Mouse (Mus musculus): ENCODE results near the gene Cluap1. TPM values are rescaled to one million over a fixed set of nuclear protein-coding genes. Genes with fewer than 3 reads are reported as not detected.
"Not testable (repeated sequence)": the region's sequence is repeated elsewhere in the genome, so short reads cannot be mapped to it uniquely, and the experiment has no call there.

The Cluap1 gene
- polyA plus RNA-seq, 1 experiment from 2014 or later = 25.3 TPM

GRCm38 (mm10) chr16:3965534-3965933 lies 56.9 kb downstream of the Cluap1 start:
- Histone ChIP-seq H3K9me3 (ENCODE audit: control insufficient read depth, low read length) (no peaks in the 10 kb centered on the region), H3K36me3 (ENCODE audit: control insufficient read depth, insufficient read depth, low read length) (no peaks in the 10 kb centered on the region), H3K27ac (ENCODE audit: low read depth, low read length) (no peak overlapping the region), H3K4me3 (ENCODE audit: low read depth, low read length) (no peak overlapping the region), H3K4me1 (ENCODE audit: control insufficient read depth, insufficient read depth, low read length) (no peaks in the 10 kb centered on the region), H3K9ac (ENCODE audit: low read length) (no peak overlapping the region), H3K4me2 (no peak overlapping the region), H3K27me3 (ENCODE audit: control insufficient read depth, insufficient read depth, low read length) (no peaks in the 10 kb centered on the region)
- DNase-seq (ENCODE audit: low spot score, missing footprints) = no peak
- no peak for ATAC-seq (ENCODE audit: low FRiP score)
- 85% methylated on average over 3 of the region's 3 CpGs for WGBS

GRCm38 (mm10) chr16:3974456-3974855 lies 65.9 kb downstream of the Cluap1 start:
- H3K4me1 ChIP-seq (ENCODE audit: control insufficient read depth, insufficient read depth, low read length); DNase-seq (ENCODE audit: low spot score, missing footprints); H3K36me3 ChIP-seq (ENCODE audit: control insufficient read depth, insufficient read depth, low read length): not testable (repeated sequence)

GRCm38 (mm10) chr16:3975658-3976057 lies 67.1 kb downstream of the Cluap1 start:
- Histone ChIP-seq H3K36me3 (ENCODE audit: control insufficient read depth, insufficient read depth, low read length) (peaks cover 12% of the 10 kb centered on the region; the same call in 1 of the 2 replicates), H3K9ac (ENCODE audit: low read length) (no peak overlapping the region), H3K27ac (ENCODE audit: low read depth, low read length) (no peak overlapping the region), H3K27me3 (ENCODE audit: control insufficient read depth, insufficient read depth, low read length) (no peaks in the 10 kb centered on the region), H3K4me2 (no peak overlapping the region), H3K4me3 (ENCODE audit: low read depth, low read length) (no peak overlapping the region), H3K4me1 (ENCODE audit: control insufficient read depth, insufficient read depth, low read length) (no peaks in the 10 kb centered on the region), H3K9me3 (ENCODE audit: control insufficient read depth, low read length) (no peaks in the 10 kb centered on the region)
- ATAC-seq (ENCODE audit: low FRiP score) = no peak
- 92% methylated on average over 7 of the region's 7 CpGs for WGBS
- DNase-seq (ENCODE audit: low spot score, missing footprints) = no peak

More at GRCm38 (mm10) chr16:3974456-3974855, 65.9 kb downstream of the Cluap1 start:
- H3K9me3 ChIP-seq (ENCODE audit: control insufficient read depth, low read length); ATAC-seq (ENCODE audit: low FRiP score); H3K27me3 ChIP-seq (ENCODE audit: control insufficient read depth, insufficient read depth, low read length); H3K9ac ChIP-seq (ENCODE audit: low read length); H3K4me2 ChIP-seq; H3K4me3 ChIP-seq (ENCODE audit: low read depth, low read length); H3K27ac ChIP-seq (ENCODE audit: low read depth, low read length): not testable (repeated sequence)
- WGBS = 92% methylated on average over 19 of the region's 19 CpGs

GRCm38 (mm10) chr16:3976251-3976671 lies 67.7 kb downstream of the Cluap1 start, which contains the start of gene Nlrc3:
Gene Nlrc3 (minus strand): TSS chr16:3976632.
- no peak within 1 kb of the TSS for H3K4me3 ChIP-seq (ENCODE audit: low read depth, low read length)
- H3K9me3 ChIP-seq (ENCODE audit: control insufficient read depth, low read length) = no peaks in the 10 kb centered on the region
- no peak within 1 kb of the TSS for H3K27ac ChIP-seq (ENCODE audit: low read depth, low read length)
- no peak for ATAC-seq (ENCODE audit: low FRiP score)
- H3K36me3 ChIP-seq (ENCODE audit: control insufficient read depth, insufficient read depth, low read length) = peaks cover 12% of the 10 kb centered on the region; the same call in 1 of the 2 replicates
- no peaks in the 10 kb centered on the region for H3K27me3 ChIP-seq (ENCODE audit: control insufficient read depth, insufficient read depth, low read length)
- no peaks in the 10 kb centered on the region for H3K4me1 ChIP-seq (ENCODE audit: control insufficient read depth, insufficient read depth, low read length)
- no peak within 1 kb of the TSS for H3K9ac ChIP-seq (ENCODE audit: low read length)
- H3K4me2 ChIP-seq = no peak within 1 kb of the TSS
- DNase-seq (ENCODE audit: low spot score, missing footprints) = no peak
- WGBS = 85% methylated on average over 4 of the region's 4 CpGs

GRCm38 (mm10) chr16:3976712-3977111 lies 68.1 kb downstream of the Cluap1 start:
- WGBS = 51% methylated on average over 3 of the region's 3 CpGs

GRCm38 (mm10) chr16:3982173-3982572 lies 73.6 kb downstream of the Cluap1 start:
- no peak overlapping the region for H3K27ac ChIP-seq (ENCODE audit: low read depth, low read length)

More at GRCm38 (mm10) chr16:3976712-3977111, 68.1 kb downstream of the Cluap1 start:
- H3K27ac ChIP-seq (ENCODE audit: low read depth, low read length) = no peak overlapping the region
- no peaks in the 10 kb centered on the region for H3K9me3 ChIP-seq (ENCODE audit: control insufficient read depth, low read length)
- peaks cover 12% of the 10 kb centered on the region; the same call in 1 of the 2 replicates for H3K36me3 ChIP-seq (ENCODE audit: control insufficient read depth, insufficient read depth, low read length)
- DNase-seq (ENCODE audit: low spot score, missing footprints) (no peak), ATAC-seq (ENCODE audit: low FRiP score) (no peak)
- no peaks in the 10 kb centered on the region for H3K27me3 ChIP-seq (ENCODE audit: control insufficient read depth, insufficient read depth, low read length)
- H3K9ac ChIP-seq (ENCODE audit: low read length) = no peak overlapping the region
- H3K4me3 ChIP-seq (ENCODE audit: low read depth, low read length) = no peak overlapping the region
- H3K4me1 ChIP-seq (ENCODE audit: control insufficient read depth, insufficient read depth, low read length) = no peaks in the 10 kb centered on the region
- H3K4me2 ChIP-seq = no peak overlapping the region

GRCm38 (mm10) chr16:3983146-3983700 lies 74.6 kb downstream of the Cluap1 start:
- ATAC-seq (ENCODE audit: low FRiP score) (no peak), DNase-seq (ENCODE audit: low spot score, missing footprints) (no peak)
- no peak overlapping the region for H3K27ac ChIP-seq (ENCODE audit: low read depth, low read length)
- H3K4me3 ChIP-seq (ENCODE audit: low read depth, low read length) = no peak overlapping the region
- WGBS = 48% methylated on average over 7 of the region's 7 CpGs
- no peak overlapping the region for H3K9ac ChIP-seq (ENCODE audit: low read length)
- H3K4me2 ChIP-seq = no peak overlapping the region
- H3K36me3 ChIP-seq (ENCODE audit: control insufficient read depth, insufficient read depth, low read length) = peaks cover 52% of the 10 kb centered on the region
- H3K9me3 ChIP-seq (ENCODE audit: control insufficient read depth, low read length) = no peaks in the 10 kb centered on the region
- no peaks in the 10 kb centered on the region for H3K4me1 ChIP-seq (ENCODE audit: control insufficient read depth, insufficient read depth, low read length)
- H3K27me3 ChIP-seq (ENCODE audit: control insufficient read depth, insufficient read depth, low read length) = no peaks in the 10 kb centered on the region

More at GRCm38 (mm10) chr16:3982173-3982572, 73.6 kb downstream of the Cluap1 start:
- H3K9ac ChIP-seq (ENCODE audit: low read length) = no peak overlapping the region
- H3K27me3 ChIP-seq (ENCODE audit: control insufficient read depth, insufficient read depth, low read length) = no peaks in the 10 kb centered on the region
- ATAC-seq (ENCODE audit: low FRiP score) (no peak), DNase-seq (ENCODE audit: low spot score, missing footprints) (no peak)
- no peaks in the 10 kb centered on the region for H3K9me3 ChIP-seq (ENCODE audit: control insufficient read depth, low read length)
- H3K4me1 ChIP-seq (ENCODE audit: control insufficient read depth, insufficient read depth, low read length) = no peaks in the 10 kb centered on the region
- WGBS = 90% methylated on average over 4 of the region's 4 CpGs
- H3K36me3 ChIP-seq (ENCODE audit: control insufficient read depth, insufficient read depth, low read length) = peaks cover 44% of the 10 kb centered on the region
- H3K4me3 ChIP-seq (ENCODE audit: low read depth, low read length) = no peak overlapping the region
- H3K4me2 ChIP-seq = no peak overlapping the region

GRCm38 (mm10) chr16:3988410-3988809 lies 79.8 kb downstream of the Cluap1 start:
- H3K4me3 ChIP-seq (ENCODE audit: low read depth, low read length) = no peak overlapping the region
- H3K9ac ChIP-seq (ENCODE audit: low read length) = no peak overlapping the region
- no peak for DNase-seq (ENCODE audit: low spot score, missing footprints)
- H3K4me1 ChIP-seq (ENCODE audit: control insufficient read depth, insufficient read depth, low read length) = no peaks in the 10 kb centered on the region
- no peak for ATAC-seq (ENCODE audit: low FRiP score)
- H3K9me3 ChIP-seq (ENCODE audit: control insufficient read depth, low read length) = no peaks in the 10 kb centered on the region
- H3K27me3 ChIP-seq (ENCODE audit: control insufficient read depth, insufficient read depth, low read length) = no peaks in the 10 kb centered on the region
- H3K36me3 ChIP-seq (ENCODE audit: control insufficient read depth, insufficient read depth, low read length) = peaks cover 57% of the 10 kb centered on the region
- H3K27ac ChIP-seq (ENCODE audit: low read depth, low read length) = no peak overlapping the region
- WGBS = 90% methylated on average over 4 of the region's 4 CpGs
- H3K4me2 ChIP-seq = no peak overlapping the region
